Mouse (Mus musculus) bone marrow macrophage, adult 2 months (primary cell): ENCODE results near the gene Ubn2.

Experiments used
- CTCF ChIP-seq: IDR thresholded peaks from 2 replicates; pipeline ENCODE4 v1.5.1; 2012; ENCODE audit warnings: low read depth, mild to moderate bottlenecking, low read length, moderate library complexity
- POLR2A ChIP-seq: IDR thresholded peaks from 2 replicates; pipeline ENCODE4 v1.6.1; 2012; ENCODE audit warnings: mild to moderate bottlenecking, low read depth, low read length, borderline replicate concordance

GRCm38 (mm10) chr6:38533428-38534405 lies 100.0 kb downstream of the Ubn2 start, which contains the start of gene Fmc1:
- TF ChIP-seq CTCF (no peak), POLR2A (no peak)
